Mouse (Mus musculus) CH12.LX (cell line): ENCODE measurements at regions not wholly inside any gene's neighbourhood (a gene's known extent, or its start where the extent isn't known, plus 50 kb on each side); places are given as distances from the start of the nearest gene placed in this dataset.

ENCODE experiments used
- CTCF ChIP-seq, 2 experiments: IDR thresholded peaks in 1 of 2; conservative IDR thresholded peaks in 1 of 2; 2 replicates each; pipeline ENCODE4 v1.5.1; 2011 to 2012; ENCODE audit warnings: low read depth in 2 of 2, low read length in 2 of 2, improper control_type of control experiment in 1 of 2, inconsistent platforms in 1 of 2, mild to moderate bottlenecking in 1 of 2, moderate library complexity in 1 of 2
- EP300 ChIP-seq: IDR thresholded peaks from 2 replicates; pipeline ENCODE4 v1.6.1; 2011; ENCODE audit warnings: low read length, improper control_type of control experiment
- JUND ChIP-seq: conservative IDR thresholded peaks from 2 replicates; pipeline ENCODE4 v1.6.1; 2011; ENCODE audit warnings: low read depth, low read length, improper control_type of control experiment
- MAX ChIP-seq: IDR thresholded peaks from 2 replicates; pipeline ENCODE4 v1.6.1; 2011; ENCODE audit warnings: low read length, improper control_type of control experiment
- NRF1 ChIP-seq: IDR thresholded peaks from 2 replicates; pipeline ENCODE4 v1.6.1; 2014; ENCODE audit warnings: low read depth, mild to moderate bottlenecking, inconsistent platforms, low read length, improper control_type of control experiment, moderate library complexity

- TF ChIP-seq JUND = no peak
- TF ChIP-seq CTCF (conservative IDR thresholded peaks at IDR 0.05 in 1 of 2, IDR thresholded peaks at IDR 0.05 in 1 of 2; ENCODE audit: low read depth in 2 of 2, low read length in 2 of 2) = no peak
- TF ChIP-seq EP300 = no peak
- TF ChIP-seq NRF1 = no peak
- TF ChIP-seq MAX = no peak
These were observed 209.2 kb upstream of the Adcy2 start for GRCm38 (mm10) chr13:69208569-69208881.
